Mouse (Mus musculus): ENCODE measurements around the gene Slc6a11. TPM values are rescaled to one million over a fixed set of nuclear protein-coding genes. Genes with fewer than 3 reads are reported as not detected.

Slc6a11 gene
- total and polyA plus RNA-seq, 2 experiments from 2014 or later: not detected

GRCm38 (mm10) chr6:114145650-114146329 lies 14.7 kb downstream of the Slc6a11 start:
- no peak for DNase-seq (ENCODE audit: low spot score)
- Histone ChIP-seq H3K36me3 (replicated peaks; ENCODE audit: control insufficient read depth, insufficient read depth, low read length) (no peaks in the 10 kb centered on the region), H3K9ac (replicated peaks; ENCODE audit: low read depth, low read length) (no peak overlapping the region), H3K9me3 (replicated peaks; ENCODE audit: control insufficient read depth, low read length) (0 out of 2 replicates have a peak, but pooled peaks cover under 1% of the 10 kb centered on the region), H3K27me3 (ENCODE audit: control insufficient read depth, insufficient read depth, low read length) (0 out of 2 replicates have a peak, but pooled peaks cover 7% of the 10 kb centered on the region), H3K4me1 (ENCODE audit: control insufficient read depth, insufficient read depth) (no peaks in the 10 kb centered on the region), H3K4me3 (ENCODE audit: low read depth, low read length) (no peak overlapping the region), H3K4me2 (ENCODE audit: low read depth, low read length) (no peak overlapping the region), H3K27ac (ENCODE audit: low read depth) (no peak overlapping the region)
- no peak for TF ChIP-seq EP300 (IDR thresholded peaks at IDR 0.05; ENCODE audit: low read depth)
- no peak for TF ChIP-seq CTCF (IDR thresholded peaks at IDR 0.05; ENCODE audit: low read depth)
- ATAC-seq (ENCODE audit: insufficient read depth, low read depth): no peak
- WGBS: 71% methylated on average over 6 of the region's 6 CpGs

GRCm38 (mm10) chr6:114155720-114156119 lies 24.7 kb downstream of the Slc6a11 start:
- no peaks in the 10 kb centered on the region for H3K4me1 ChIP-seq (ENCODE audit: control insufficient read depth, insufficient read depth)
- no peak overlapping the region for H3K4me3 ChIP-seq (ENCODE audit: low read depth, low read length)
- no peaks in the 10 kb centered on the region for H3K36me3 ChIP-seq (replicated peaks; ENCODE audit: control insufficient read depth, insufficient read depth, low read length)
- no peak overlapping the region for H3K27ac ChIP-seq (ENCODE audit: low read depth)
- DNase-seq (ENCODE audit: low spot score) (no peak), ATAC-seq (ENCODE audit: insufficient read depth, low read depth) (no peak)
- WGBS: 72% methylated on average over 10 of the region's 10 CpGs
- TF ChIP-seq CTCF (IDR thresholded peaks at IDR 0.05; ENCODE audit: low read depth) (no peak), EP300 (IDR thresholded peaks at IDR 0.05; ENCODE audit: low read depth) (no peak)
- 0 out of 2 replicates have a peak, but pooled peaks cover under 1% of the 10 kb centered on the region for H3K27me3 ChIP-seq (ENCODE audit: control insufficient read depth, insufficient read depth, low read length)
- no peaks in the 10 kb centered on the region for H3K9me3 ChIP-seq (replicated peaks; ENCODE audit: control insufficient read depth, low read length)
- H3K9ac ChIP-seq (replicated peaks; ENCODE audit: low read depth, low read length): no peak overlapping the region
- no peak overlapping the region for H3K4me2 ChIP-seq (ENCODE audit: low read depth, low read length)

GRCm38 (mm10) chr6:114158811-114159210 lies 27.8 kb downstream of the Slc6a11 start:
- ATAC-seq (ENCODE audit: insufficient read depth, low read depth): no peak
- Histone ChIP-seq H3K27ac (ENCODE audit: low read depth) (no peak overlapping the region), H3K9me3 (replicated peaks; ENCODE audit: control insufficient read depth, low read length) (no peaks in the 10 kb centered on the region), H3K4me1 (ENCODE audit: control insufficient read depth, insufficient read depth) (no peaks in the 10 kb centered on the region), H3K4me2 (ENCODE audit: low read depth, low read length) (no peak overlapping the region), H3K27me3 (ENCODE audit: control insufficient read depth, insufficient read depth, low read length) (no peaks in the 10 kb centered on the region), H3K4me3 (ENCODE audit: low read depth, low read length) (no peak overlapping the region), H3K36me3 (replicated peaks; ENCODE audit: control insufficient read depth, insufficient read depth, low read length) (no peaks in the 10 kb centered on the region), H3K9ac (replicated peaks; ENCODE audit: low read depth, low read length) (no peak overlapping the region)
- no peak for TF ChIP-seq CTCF (IDR thresholded peaks at IDR 0.05; ENCODE audit: low read depth)
- no peak for DNase-seq (ENCODE audit: low spot score)
- 82% methylated on average over 7 of the region's 7 CpGs for WGBS

- DNase-seq (ENCODE audit: low spot score) (no peak), ATAC-seq (ENCODE audit: insufficient read depth, low read depth) (no peak)
- TF ChIP-seq CTCF (IDR thresholded peaks at IDR 0.05; ENCODE audit: low read depth): no peak
- TF ChIP-seq EP300 (IDR thresholded peaks at IDR 0.05; ENCODE audit: low read depth): no peak
- Histone ChIP-seq H3K36me3 (replicated peaks; ENCODE audit: control insufficient read depth, insufficient read depth, low read length) (no peaks in the 10 kb centered on the region), H3K4me3 (ENCODE audit: low read depth, low read length) (no peak overlapping the region), H3K9ac (replicated peaks; ENCODE audit: low read depth, low read length) (no peak overlapping the region), H3K4me2 (ENCODE audit: low read depth, low read length) (no peak overlapping the region), H3K27ac (ENCODE audit: low read depth) (no peak overlapping the region), H3K9me3 (replicated peaks; ENCODE audit: control insufficient read depth, low read length) (no peaks in the 10 kb centered on the region), H3K4me1 (ENCODE audit: control insufficient read depth, insufficient read depth) (no peaks in the 10 kb centered on the region), H3K27me3 (ENCODE audit: control insufficient read depth, insufficient read depth, low read length) (no peaks in the 10 kb centered on the region)
- WGBS: 67% methylated on average over 8 of the region's 8 CpGs
These were observed 29.7 kb downstream of the Slc6a11 start for GRCm38 (mm10) chr6:114160732-114161131.

DNA sequence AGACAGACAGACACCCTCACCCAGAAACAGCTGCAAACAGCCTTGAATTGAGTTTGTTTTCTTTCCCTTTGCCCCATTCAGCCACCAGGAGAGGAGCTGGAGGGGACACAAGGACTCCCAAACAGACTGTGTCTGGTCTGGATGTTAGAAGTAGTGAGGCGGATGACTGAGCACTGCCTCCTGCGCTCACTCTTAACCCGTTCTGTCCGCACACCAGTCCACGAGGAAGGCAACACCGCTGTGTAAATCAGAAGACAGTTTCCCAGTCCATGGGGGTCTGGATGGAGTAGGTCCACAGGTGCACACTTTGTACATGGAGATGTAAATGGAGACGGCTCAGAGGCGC lies 43.0 kb downstream of the Slc6a11 start:
- 9% methylated on average over 8 of the region's 8 CpGs for WGBS
- Histone ChIP-seq H3K9ac (replicated peaks; ENCODE audit: low read depth, low read length) (no peak overlapping the region), H3K4me3 (ENCODE audit: low read depth, low read length) (no peak overlapping the region), H3K4me1 (ENCODE audit: control insufficient read depth, insufficient read depth) (no peaks in the 10 kb centered on the region), H3K27me3 (ENCODE audit: control insufficient read depth, insufficient read depth, low read length) (peaks cover 12% of the 10 kb centered on the region; the same call in 1 of the 2 replicates), H3K4me2 (ENCODE audit: low read depth, low read length) (no peak overlapping the region), H3K36me3 (replicated peaks; ENCODE audit: control insufficient read depth, insufficient read depth, low read length) (no peaks in the 10 kb centered on the region), H3K9me3 (replicated peaks; ENCODE audit: control insufficient read depth, low read length) (no peaks in the 10 kb centered on the region), H3K27ac (ENCODE audit: low read depth) (no peak overlapping the region)
- no peak for DNase-seq (ENCODE audit: low spot score)
- ATAC-seq (ENCODE audit: insufficient read depth, low read depth): no peak
- TF ChIP-seq EP300 (IDR thresholded peaks at IDR 0.05; ENCODE audit: low read depth) (no peak), CTCF (IDR thresholded peaks at IDR 0.05; ENCODE audit: low read depth) (no peak)
